Mouse (Mus musculus) MEL (cell line): ENCODE results near the gene Cand2. TPM values are rescaled to one million over a fixed set of nuclear protein-coding genes. Genes with fewer than 3 reads are reported as not detected.
A peak's percentile ranks its signal among the peaks of the same experiment; 100 is the strongest.

Source experiments
- DNase-seq: peaks from one replicate; pipeline ENCODE4 v3.0.0; 2011; ENCODE audit warnings: low read depth, low spot score
- H3K27ac ChIP-seq: 2 replicates; pipeline ENCODE4 v1.5.1; 2012; ENCODE audit warnings: low read depth, mild to moderate bottlenecking, control low read depth, low read length, moderate library complexity; ENCODE audit not compliant: control insufficient read depth
- H3K27me3 ChIP-seq, 2 experiments: fragments of 150-350 bp in 1 of 2; sonication (generic) in 1 of 2; 2 replicates each; pipeline ENCODE4 v1.6.1; 2012; ENCODE audit warnings: low read length in 2 of 2, mild to moderate bottlenecking in 2 of 2, improper control_type of control experiment in 1 of 2, moderate library complexity in 1 of 2; ENCODE audit not compliant: insufficient read depth in 2 of 2, control insufficient read depth in 1 of 2
- H3K36me3 ChIP-seq, 2 experiments: 2 replicates each; pipeline ENCODE4 v1.6.1; 2012 to 2014; ENCODE audit warnings: low read length in 2 of 2, improper control_type of control experiment in 1 of 2, inconsistent platforms in 1 of 2, mild to moderate bottlenecking in 1 of 2; ENCODE audit not compliant: insufficient read depth in 2 of 2, control insufficient read depth in 1 of 2
- H3K4me1 ChIP-seq, 2 experiments: fragments of 150-350 bp in 1 of 2; sonication (generic) in 1 of 2; 2 replicates each; pipeline ENCODE4 v1.6.1; 2012; ENCODE audit warnings: low read length in 2 of 2, improper control_type of control experiment in 1 of 2, mild to moderate bottlenecking in 1 of 2; ENCODE audit not compliant: insufficient read depth in 2 of 2, control insufficient read depth in 1 of 2
- H3K4me3 ChIP-seq, 2 experiments: fragments of 150-350 bp in 1 of 2; sonication (generic) in 1 of 2; 2 replicates each; pipeline ENCODE4 v1.5.1; 2012; ENCODE audit warnings: low read depth in 2 of 2, low read length in 2 of 2, mild to moderate bottlenecking in 2 of 2, moderate library complexity in 2 of 2, control low read depth in 1 of 2, improper control_type of control experiment in 1 of 2; ENCODE audit not compliant: control insufficient read depth in 1 of 2, insufficient read depth in 1 of 2
- H3K79me2 ChIP-seq: 2 replicates; pipeline ENCODE4 v1.6.1; 2012; ENCODE audit warnings: mild to moderate bottlenecking, low read length, moderate library complexity; ENCODE audit not compliant: control insufficient read depth, poor library complexity, insufficient read depth
- H3K9ac ChIP-seq: 2 replicates; pipeline ENCODE4 v1.6.1; 2012; ENCODE audit warnings: low read depth, mild to moderate bottlenecking, control low read depth, low read length, moderate library complexity; ENCODE audit not compliant: control insufficient read depth, poor library complexity, severe bottlenecking
- H3K9me3 ChIP-seq: fragments of 150-350 bp; sonication (generic); replicated peaks from 2 replicates; pipeline ENCODE4 v1.6.1; 2012; ENCODE audit warnings: mild to moderate bottlenecking, low read length, improper control_type of control experiment, moderate library complexity; ENCODE audit not compliant: insufficient read depth
- BHLHE40 ChIP-seq: IDR thresholded peaks from 2 replicates; pipeline ENCODE4 v1.6.1; 2012; ENCODE audit warnings: low read depth, mild to moderate bottlenecking, inconsistent platforms, low read length, improper control_type of control experiment, borderline replicate concordance
- CHD1 ChIP-seq: IDR thresholded peaks from 2 replicates; pipeline ENCODE4 v1.6.1; 2012; ENCODE audit warnings: low read depth, mild to moderate bottlenecking, inconsistent platforms, low read length, improper control_type of control experiment
- CHD2 ChIP-seq: IDR thresholded peaks from 2 replicates; pipeline ENCODE4 v1.6.1; 2011; ENCODE audit warnings: low read length, improper control_type of control experiment
- CTCF ChIP-seq, 3 experiments: IDR thresholded peaks in 2 of 3; conservative IDR thresholded peaks in 1 of 3; 2 replicates each; pipeline ENCODE4 v1.5.1; 2011 to 2012; ENCODE audit warnings: low read length in 3 of 3, low read depth in 2 of 3, mild to moderate bottlenecking in 2 of 3, improper control_type of control experiment in 1 of 3, inconsistent platforms in 1 of 3, mixed read lengths in 1 of 3, moderate library complexity in 1 of 3; ENCODE audit not compliant: control insufficient read depth in 1 of 3, insufficient read depth in 1 of 3, poor library complexity in 1 of 3, severe bottlenecking in 1 of 3
- E2F4 ChIP-seq: IDR thresholded peaks from 2 replicates; pipeline ENCODE4 v1.6.1; 2011; ENCODE audit warnings: low read depth, low read length, improper control_type of control experiment, borderline replicate concordance
- ELF1 ChIP-seq: IDR thresholded peaks from 2 replicates; pipeline ENCODE4 v1.6.1; 2014; ENCODE audit warnings: low read depth, mild to moderate bottlenecking, inconsistent platforms, low read length, improper control_type of control experiment, moderate library complexity
- EP300 ChIP-seq, 2 experiments: IDR thresholded peaks; 2 replicates each; pipeline ENCODE4 v1.6.1; 2011; ENCODE audit warnings: improper control_type of control experiment in 2 of 2, low read length in 2 of 2, low read depth in 1 of 2, mild to moderate bottlenecking in 1 of 2
- ETS1 ChIP-seq: IDR thresholded peaks from 2 replicates; pipeline ENCODE4 v1.6.1; 2012; ENCODE audit warnings: low read depth, mild to moderate bottlenecking, inconsistent platforms, low read length, improper control_type of control experiment, moderate library complexity
- GATA1 ChIP-seq: IDR thresholded peaks from 2 replicates; pipeline ENCODE4 v1.6.1; 2011; ENCODE audit warnings: low read depth, low read length, improper control_type of control experiment
- HCFC1 ChIP-seq: IDR thresholded peaks from 2 replicates; pipeline ENCODE4 v1.6.1; 2012; ENCODE audit warnings: low read depth, mild to moderate bottlenecking, inconsistent platforms, low read length, improper control_type of control experiment, moderate library complexity
- JUND ChIP-seq: IDR thresholded peaks from 2 replicates; pipeline ENCODE4 v1.6.1; 2011; ENCODE audit warnings: low read depth, mild to moderate bottlenecking, improper control_type of control experiment, low read length
- KAT2A ChIP-seq: conservative IDR thresholded peaks from 2 replicates; pipeline ENCODE4 v1.6.1; 2012; ENCODE audit warnings: low read depth, low read length, improper control_type of control experiment, inconsistent platforms
- MAFK ChIP-seq: IDR thresholded peaks from 2 replicates; pipeline ENCODE4 v1.6.1; 2011; ENCODE audit warnings: low read depth, mild to moderate bottlenecking, low read length, improper control_type of control experiment, borderline replicate concordance
- MAX ChIP-seq: IDR thresholded peaks from 2 replicates; pipeline ENCODE4 v1.6.1; 2011; ENCODE audit warnings: low read length, improper control_type of control experiment
- MAZ ChIP-seq: IDR thresholded peaks from 2 replicates; pipeline ENCODE4 v1.6.1; 2012; ENCODE audit warnings: low read depth, mild to moderate bottlenecking, inconsistent platforms, low read length, improper control_type of control experiment
- MEF2A ChIP-seq: IDR thresholded peaks from 2 replicates; pipeline ENCODE4 v1.6.1; 2014; ENCODE audit warnings: low read depth, mild to moderate bottlenecking, inconsistent platforms, low read length, improper control_type of control experiment; ENCODE audit not compliant: poor library complexity, insufficient replicate concordance, severe bottlenecking; ENCODE audit errors: extremely low read depth
- MXI1 ChIP-seq: IDR thresholded peaks from 2 replicates; pipeline ENCODE4 v1.6.1; 2011; ENCODE audit warnings: mild to moderate bottlenecking, low read depth, low read length, improper control_type of control experiment
- MYB ChIP-seq: IDR thresholded peaks from 2 replicates; pipeline ENCODE4 v1.6.1; 2011; ENCODE audit warnings: mild to moderate bottlenecking, low read depth, low read length, improper control_type of control experiment
- MYC ChIP-seq: IDR thresholded peaks from 2 replicates; pipeline ENCODE4 v1.6.1; 2011; ENCODE audit warnings: low read depth, mild to moderate bottlenecking, low read length, improper control_type of control experiment, moderate library complexity
- NELFE ChIP-seq: IDR thresholded peaks from 2 replicates; pipeline ENCODE4 v1.6.1; 2011; ENCODE audit warnings: low read depth, low read length, improper control_type of control experiment
- NRF1 ChIP-seq: IDR thresholded peaks from 2 replicates; pipeline ENCODE4 v1.6.1; 2014; ENCODE audit warnings: low read depth, mild to moderate bottlenecking, inconsistent platforms, low read length, improper control_type of control experiment, moderate library complexity; ENCODE audit not compliant: poor library complexity, insufficient read depth, severe bottlenecking
- POLR2A ChIP-seq, 2 experiments: IDR thresholded peaks; 2 replicates each; pipeline ENCODE4 v1.6.1; 2011 to 2012; ENCODE audit warnings: low read length in 2 of 2, mild to moderate bottlenecking in 2 of 2, control low read depth in 1 of 2, improper control_type of control experiment in 1 of 2, low read depth in 1 of 2, moderate library complexity in 1 of 2; ENCODE audit not compliant: control insufficient read depth in 1 of 2, insufficient read depth in 1 of 2, poor library complexity in 1 of 2
- POLR2AphosphoS2 ChIP-seq: IDR thresholded peaks from 2 replicates; pipeline ENCODE4 v1.6.1; 2011; ENCODE audit warnings: low read length, improper control_type of control experiment
- POLR2AphosphoS5 ChIP-seq: IDR thresholded peaks from 2 replicates; pipeline ENCODE4 v1.6.1; 2012; ENCODE audit warnings: low read depth, borderline replicate concordance, mild to moderate bottlenecking, inconsistent platforms, low read length, moderate library complexity, mixed read lengths
- RCOR1 ChIP-seq: IDR thresholded peaks from 2 replicates; pipeline ENCODE4 v1.6.1; 2012; ENCODE audit warnings: low read depth, mild to moderate bottlenecking, inconsistent platforms, low read length, improper control_type of control experiment
- SIN3A ChIP-seq: IDR thresholded peaks from 2 replicates; pipeline ENCODE4 v1.6.1; 2012; ENCODE audit warnings: low read length, improper control_type of control experiment, inconsistent platforms
- SMC3 ChIP-seq: IDR thresholded peaks from 2 replicates; pipeline ENCODE4 v1.6.1; 2011; ENCODE audit warnings: low read depth, low read length, improper control_type of control experiment
- TAL1 ChIP-seq: IDR thresholded peaks from 2 replicates; pipeline ENCODE4 v1.6.1; 2012; ENCODE audit warnings: mild to moderate bottlenecking, inconsistent platforms, low read length, moderate library complexity, mixed read lengths
- TCF12 ChIP-seq: IDR thresholded peaks from 2 replicates; pipeline ENCODE4 v1.6.1; 2014; ENCODE audit warnings: low read depth, mild to moderate bottlenecking, inconsistent platforms, low read length, improper control_type of control experiment, moderate library complexity
- UBTF ChIP-seq: IDR thresholded peaks from 2 replicates; pipeline ENCODE4 v1.6.1; 2012; ENCODE audit warnings: low read depth, mild to moderate bottlenecking, inconsistent platforms, low read length, improper control_type of control experiment, moderate library complexity, borderline replicate concordance; ENCODE audit not compliant: insufficient read depth
- USF1 ChIP-seq: IDR thresholded peaks from 2 replicates; pipeline ENCODE4 v1.6.1; 2014; ENCODE audit warnings: low read depth, mild to moderate bottlenecking, inconsistent platforms, low read length, improper control_type of control experiment, moderate library complexity
- USF2 ChIP-seq, 2 experiments: IDR thresholded peaks; 2 replicates each; pipeline ENCODE4 v1.6.1; 2011 to 2012; ENCODE audit warnings: improper control_type of control experiment in 2 of 2, low read length in 2 of 2, borderline replicate concordance in 1 of 2, inconsistent platforms in 1 of 2, low read depth in 1 of 2, mild to moderate bottlenecking in 1 of 2; ENCODE audit not compliant: insufficient read depth in 1 of 2
- ZC3H11A ChIP-seq: IDR thresholded peaks from 2 replicates; pipeline ENCODE4 v1.6.1; 2012; ENCODE audit warnings: low read depth, mild to moderate bottlenecking, inconsistent platforms, low read length, improper control_type of control experiment
- ZKSCAN1 ChIP-seq: IDR thresholded peaks from 2 replicates; pipeline ENCODE4 v1.6.1; 2012; ENCODE audit warnings: low read depth, mild to moderate bottlenecking, inconsistent platforms, low read length, improper control_type of control experiment, moderate library complexity
- ZMIZ1 ChIP-seq: IDR thresholded peaks from 2 replicates; pipeline ENCODE4 v1.6.1; 2012; ENCODE audit warnings: low read depth, mild to moderate bottlenecking, inconsistent platforms, low read length, improper control_type of control experiment, moderate library complexity
- ZNF384 ChIP-seq: IDR thresholded peaks from 2 replicates; pipeline ENCODE4 v1.6.1; 2012; ENCODE audit warnings: low read depth, mild to moderate bottlenecking, inconsistent platforms, low read length, improper control_type of control experiment
- polyA plus RNA-seq, 2 experiments: library from polyadenylated mRNA; stranded (reverse) in 1 of 2; unstranded in 1 of 2; fragments of >175 nt in 1 of 2; fragments of >200 nt in 1 of 2; gene quantifications; 2 replicates each; pipeline versions ENCODE4 v1.2.1 to v1.2.4; 2012; ENCODE audit warnings: low replicate concordance in 2 of 2, low read depth in 1 of 2; ENCODE audit not compliant: insufficient read length in 2 of 2, insufficient read depth in 1 of 2, missing spikeins in 1 of 2
- total RNA-seq: library from RNA; depleted of rRNA; stranded (reverse); fragments of 300-350 nt; gene quantifications from 2 replicates; pipeline ENCODE4 v1.2.3, GENCODE M21; 2012

The Cand2 gene
- total and polyA plus RNA-seq, 3 experiments, result 1.8 to 6.6 TPM; not detected in 1

- peak within 1 kb of the TSS; percentile 71 for H3K9ac ChIP-seq
- peaks cover 0 to 8% of the 10 kb centered on the region in 2 experiments; a peak in 2 of 4 replicates for H3K4me1 ChIP-seq
- no peaks in the 10 kb centered on the region for H3K27me3 ChIP-seq
- peak within 1 kb of the TSS; percentile 85 for H3K27ac ChIP-seq
- H3K36me3 ChIP-seq, result peaks cover 0 to 13% of the 10 kb centered on the region in 2 experiments; a peak in 2 of 4 replicates
- peak; percentile 100 for DNase-seq
- H3K79me2 ChIP-seq, result peaks cover 12% of the 10 kb centered on the region
- H3K4me3 ChIP-seq, result peak within 1 kb of the TSS; percentile 56 to 86
- H3K9me3 ChIP-seq, result no peaks in the 10 kb centered on the region
- TF ChIP-seq CTCF (IDR thresholded peaks at IDR 0.05 in 2 of 3, conservative IDR thresholded peaks at IDR 0.05 in 1 of 3; ENCODE audit: control insufficient read depth in 1 of 3, insufficient read depth in 1 of 3, low read depth in 2 of 3, low read length in 3 of 3, poor library complexity in 1 of 3, severe bottlenecking in 1 of 3) (peak in 2 of 3 experiments; percentile 36 to 43; a peak in 4 of 6 replicates), MYC (no peak), EP300 (IDR thresholded peaks at IDR 0.05; ENCODE audit: low read depth in 1 of 2, low read length in 2 of 2) (no peak), NELFE (peak; percentile 69), TCF12 (no peak), CHD2 (no peak), USF2 (IDR thresholded peaks at IDR 0.05; ENCODE audit: borderline replicate concordance in 1 of 2, insufficient read depth in 1 of 2, low read depth in 1 of 2, low read length in 2 of 2) (no peak), MYB (no peak), ZC3H11A (no peak), USF1 (no peak), POLR2AphosphoS5 (no peak), POLR2A (IDR thresholded peaks at IDR 0.05; ENCODE audit: control insufficient read depth in 1 of 2, insufficient read depth in 1 of 2, low read depth in 1 of 2, low read length in 2 of 2, poor library complexity in 1 of 2) (peak; percentile 48 to 88), POLR2AphosphoS2 (peak; percentile 68; the same call in 1 of the 2 replicates), UBTF (no peak; the same call in 1 of the 2 replicates), RCOR1 (peak; percentile 4; the same call in 1 of the 2 replicates), SIN3A (peak; percentile 95), JUND (no peak), ZMIZ1 (no peak), GATA1 (no peak), SMC3 (no peak), MAX (peak; percentile 81), CHD1 (no peak), MEF2A (no peak), BHLHE40 (no peak), ZNF384 (no peak), ZKSCAN1 (no peak), MAFK (no peak), E2F4 (peak; percentile 97), TAL1 (no peak), ELF1 (peak; percentile 92), MAZ (peak; percentile 58; the same call in 1 of the 2 replicates), ETS1 (peak; percentile 33; the same call in 1 of the 2 replicates), KAT2A (no peak; the same call in 1 of the 2 replicates), HCFC1 (peak; percentile 85), NRF1 (peak; percentile 100), MXI1 (peak; percentile 94)
Measured at GRCm38 (mm10) chr6:115853091-115853813, 78.9 kb downstream of the Cand2 start, which contains the start of the genes Mbd4 and Ift122. Gene Mbd4 (minus strand): TSS chr6:115853371. Gene Ift122 (plus strand): TSS chr6:115853470.
